Mouse (Mus musculus) gastrocnemius, postnatal 36 days (tissue): Measurements from ENCODE around the gene Dll4. TPM values are rescaled to one million over a fixed set of nuclear protein-coding genes. Genes with fewer than 3 reads are reported as not detected.

Experiments
- DNase-seq, 2 experiments: peaks; one replicate each; pipeline ENCODE4 v3.0.0; 2022
- intact Hi-C: fragments of 180-260 bp; cut with DNase I; formaldehyde crosslinking; loops from one replicate; pipeline ENCODE4 v1.15.1; 2025
- total RNA-seq, 2 experiments: library from RNA; stranded (reverse); gene quantifications; 2 replicates each; pipeline ENCODE4 v1.2.3; 2021

Dll4 gene
- total RNA-seq, 2 experiments from 2014 or later: 5.1 to 5.5 TPM

GRCm38 (mm10) chr2:119304391-119304790 lies 21.2 kb upstream of the Dll4 start:
- intact Hi-C loops: no loop called here
- no peak for DNase-seq

GRCm38 (mm10) chr2:119304798-119305208 lies 20.8 kb upstream of the Dll4 start:
- intact Hi-C loops: no loop called here
- no peak for DNase-seq

- intact Hi-C loops: no loop called here
- no peak for DNase-seq
These were observed 14.0 kb upstream of the Dll4 start for GRCm38 (mm10) chr2:119311544-119311943.

GRCm38 (mm10) chr2:119312380-119312958 lies 13.1 kb upstream of the Dll4 start:
- intact Hi-C loops: no loop called here
- no peak for DNase-seq

- no peak for DNase-seq
- intact Hi-C loops: no loop called here
These were observed 11.7 kb upstream of the Dll4 start for GRCm38 (mm10) chr2:119313780-119314479.

- DNase-seq: no peak
- intact Hi-C loops: no loop called here
These were observed 10.8 kb upstream of the Dll4 start for GRCm38 (mm10) chr2:119314742-119315310.

- intact Hi-C loops: no loop called here
- DNase-seq: no peak
These were observed 7.4 kb upstream of the Dll4 start for GRCm38 (mm10) chr2:119318043-119318710.

- intact Hi-C loops: no loop called here
- DNase-seq: no peak
These were observed 5.0 kb upstream of the Dll4 start for GRCm38 (mm10) chr2:119320571-119320970.

- no peak for DNase-seq
- intact Hi-C loops: no loop called here
These were observed 3.6 kb upstream of the Dll4 start for GRCm38 (mm10) chr2:119321771-119322586.

- no peak for DNase-seq
- intact Hi-C loops: no loop called here
These were observed 2.8 kb upstream of the Dll4 start for GRCm38 (mm10) chr2:119322587-119323300.

GRCm38 (mm10) chr2:119323866-119324575 lies 1.6 kb upstream of the Dll4 start:
- intact Hi-C loops: no loop called here
- no peak for DNase-seq

- intact Hi-C loops: no loop called here
- no peak for DNase-seq
These were observed 837 bp upstream of the Dll4 start for GRCm38 (mm10) chr2:119324576-119325318.

- intact Hi-C loops: no loop called here
These were observed 847 bp downstream of the Dll4 start for GRCm38 (mm10) chr2:119326161-119327101.

GRCm38 (mm10) chr2:119327102-119327480 lies 1.5 kb downstream of the Dll4 start:
- intact Hi-C loops: no loop called here
- DNase-seq: no peak

More at GRCm38 (mm10) chr2:119326161-119327101, 847 bp downstream of the Dll4 start:
- DNase-seq: no peak

- intact Hi-C loops: no loop called here
- no peak for DNase-seq
These were observed 2.5 kb downstream of the Dll4 start for GRCm38 (mm10) chr2:119327942-119328526.

GRCm38 (mm10) chr2:119328546-119328945 lies 3.0 kb downstream of the Dll4 start:
- intact Hi-C loops: no loop called here
- no peak for DNase-seq

- intact Hi-C loops: no loop called here
- DNase-seq: no peak
These were observed 3.7 kb downstream of the Dll4 start for GRCm38 (mm10) chr2:119329123-119329817.
